Mouse (Mus musculus): ENCODE measurements around the gene Dlat.
"Not testable (repeated sequence)": the region's sequence is repeated elsewhere in the genome, so short reads cannot be mapped to it uniquely, and the experiment has no call there.

The Dlat gene

DNA sequence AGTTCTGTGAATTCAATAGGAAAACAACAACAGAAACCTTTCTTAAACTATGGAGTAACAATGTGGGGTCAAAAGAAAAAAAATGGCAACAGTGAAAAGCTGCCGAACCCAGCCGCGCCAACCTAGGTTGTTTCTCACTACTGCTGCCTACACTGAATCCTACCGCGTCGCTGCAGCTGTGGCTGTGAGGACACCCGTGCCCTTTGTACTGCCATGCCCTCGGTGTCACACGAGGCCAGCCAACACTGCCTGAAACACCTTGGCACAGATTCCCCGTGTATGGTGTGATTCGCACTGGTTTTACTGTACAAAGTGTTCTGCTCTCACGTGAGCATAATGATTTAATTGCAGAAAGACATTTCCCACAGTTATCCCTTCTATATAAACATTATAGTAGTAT lies 851 bp upstream of the Dlat start:
- peak in 1 of 2 experiments; percentile 17 for DNase-seq (ENCODE audit: low spot score in 2 of 2)

DNA sequence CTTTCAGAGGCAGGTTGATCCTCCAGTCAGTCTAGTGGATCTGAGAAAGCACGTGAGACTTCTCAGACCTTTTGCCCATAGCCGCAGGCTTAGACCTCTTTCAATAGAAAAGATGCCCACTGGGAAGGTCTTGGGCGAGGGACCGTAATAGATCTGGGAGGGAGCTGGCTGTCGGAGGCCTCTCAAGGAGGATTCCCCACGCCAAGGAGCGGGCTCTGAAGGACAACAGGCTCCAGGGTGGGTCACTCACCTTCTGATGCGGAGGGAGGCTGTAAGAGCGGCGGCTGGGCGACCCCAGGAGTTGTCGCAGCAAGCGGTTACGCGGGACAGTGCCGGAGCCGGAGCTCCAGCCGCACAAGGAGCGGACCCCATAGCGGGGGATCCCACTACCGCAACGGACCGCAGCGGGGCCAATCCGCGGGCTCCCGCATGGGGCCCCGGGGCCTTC lies 615 bp downstream of the Dlat start:
- peak in 1 of 2 experiments; percentile 27 for DNase-seq (ENCODE audit: low spot score in 2 of 2)

DNA sequence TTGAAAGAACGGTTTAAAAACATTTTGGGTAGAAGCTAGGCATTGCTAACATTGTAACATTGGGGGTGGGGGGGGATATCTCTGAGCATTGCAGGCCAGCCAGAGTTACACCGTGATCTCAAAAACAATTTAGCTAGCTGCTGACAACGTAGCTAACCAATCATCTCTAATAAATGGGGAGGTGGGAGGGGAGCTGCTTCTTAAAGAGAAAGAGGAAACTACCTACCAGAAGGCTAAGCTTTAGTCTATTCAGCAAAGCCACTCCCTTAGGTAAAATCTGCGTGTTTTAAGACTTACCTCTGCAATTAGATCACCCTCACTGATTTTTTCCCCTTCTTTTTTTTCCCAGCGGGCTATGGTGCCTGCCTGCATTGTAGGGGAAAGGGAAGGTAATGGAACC lies 1.2 kb downstream of the Dlat start:
- DNase-seq (ENCODE audit: low spot score in 2 of 2): no peak

DNA sequence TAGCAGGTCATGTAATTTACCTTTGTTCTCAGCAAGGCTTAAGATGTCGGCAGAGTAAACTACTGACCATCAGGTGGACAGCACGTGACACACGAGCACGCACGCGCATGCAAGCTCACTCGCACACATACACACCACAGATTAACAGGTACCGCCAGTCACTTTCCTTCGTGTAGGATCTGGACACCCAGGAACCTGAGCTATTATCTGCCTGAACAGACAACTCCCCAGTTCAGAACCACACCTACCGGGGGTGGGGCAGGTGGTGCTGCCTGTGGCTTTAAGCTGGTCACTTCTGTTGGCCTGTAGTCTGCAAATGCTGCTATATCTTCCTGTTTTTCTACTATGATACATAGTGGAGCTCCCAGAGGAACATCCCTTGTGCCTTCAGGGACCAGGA lies 9.1 kb downstream of the Dlat start:
- DNase-seq (ENCODE audit: low spot score in 2 of 2): peak in 1 of 2 experiments; percentile 30

DNA sequence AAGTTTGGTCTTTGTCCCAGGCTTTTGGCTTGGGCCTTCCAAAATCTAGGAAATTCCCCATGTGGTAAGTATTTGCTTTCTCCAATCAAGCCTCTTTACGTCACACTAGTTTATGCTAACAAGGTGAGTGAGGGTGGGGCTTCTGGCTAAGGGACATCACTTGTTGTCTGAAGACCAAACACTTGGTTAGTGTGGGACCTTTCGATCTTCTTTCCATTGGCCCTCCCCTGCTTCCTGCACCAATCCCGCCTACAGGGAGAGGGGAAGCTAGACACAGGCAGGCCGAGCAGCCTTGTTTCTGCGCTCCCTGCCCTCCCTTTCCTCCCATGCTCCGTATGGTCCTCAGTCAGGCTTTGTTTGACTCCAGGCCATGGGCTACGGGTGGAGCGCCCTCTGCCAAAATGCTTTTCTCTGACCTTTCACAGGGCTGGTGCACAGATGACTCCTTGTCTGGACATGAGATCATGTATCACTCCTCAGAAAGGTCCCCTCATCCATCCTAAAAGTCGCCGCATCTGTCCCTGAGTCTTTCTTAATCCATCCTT lies 12.7 kb downstream of the Dlat start:
- DNase-seq (ENCODE audit: low spot score in 2 of 2): no peak

DNA sequence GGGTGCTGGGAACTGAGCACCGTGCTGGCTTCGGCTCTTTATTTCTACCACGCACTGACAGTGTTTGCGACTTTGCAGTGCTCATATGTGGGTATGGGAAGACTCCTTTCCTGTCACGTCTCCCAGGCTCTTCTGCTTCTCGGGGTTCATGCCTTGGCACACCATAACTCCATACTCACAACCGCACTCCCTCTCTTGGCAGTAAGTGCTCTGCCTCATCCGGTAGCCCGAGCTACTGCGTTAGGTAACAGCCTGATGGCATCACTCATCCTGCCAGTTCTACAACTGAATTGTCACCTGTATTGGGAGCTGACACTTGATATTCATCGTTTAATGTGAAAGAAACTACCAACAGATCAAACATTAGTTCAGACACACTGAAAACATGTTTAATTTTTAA lies 25.3 kb downstream of the Dlat start:
- no peak for DNase-seq (ENCODE audit: low spot score in 2 of 2)

DNA sequence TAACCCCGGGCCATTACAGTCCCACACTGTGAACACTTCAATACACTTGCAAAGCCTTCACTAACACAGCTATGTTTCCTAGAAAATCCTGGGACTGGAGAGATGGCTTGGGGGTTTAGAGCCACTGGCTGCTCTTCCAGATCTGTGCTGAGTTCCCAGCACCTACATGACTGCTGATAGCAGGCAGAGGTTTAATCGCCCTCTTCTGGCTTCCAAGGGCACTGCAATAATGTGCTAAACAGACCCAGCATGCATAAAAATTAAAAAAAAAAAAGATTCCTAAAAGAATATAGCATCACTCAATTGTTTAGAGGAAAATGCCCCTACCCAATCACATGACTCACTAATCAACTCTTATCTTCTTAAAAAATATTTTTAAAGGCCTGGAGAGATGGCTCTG lies 26.5 kb downstream of the Dlat start:
- DNase-seq (ENCODE audit: low spot score in 2 of 2): no peak

DNA sequence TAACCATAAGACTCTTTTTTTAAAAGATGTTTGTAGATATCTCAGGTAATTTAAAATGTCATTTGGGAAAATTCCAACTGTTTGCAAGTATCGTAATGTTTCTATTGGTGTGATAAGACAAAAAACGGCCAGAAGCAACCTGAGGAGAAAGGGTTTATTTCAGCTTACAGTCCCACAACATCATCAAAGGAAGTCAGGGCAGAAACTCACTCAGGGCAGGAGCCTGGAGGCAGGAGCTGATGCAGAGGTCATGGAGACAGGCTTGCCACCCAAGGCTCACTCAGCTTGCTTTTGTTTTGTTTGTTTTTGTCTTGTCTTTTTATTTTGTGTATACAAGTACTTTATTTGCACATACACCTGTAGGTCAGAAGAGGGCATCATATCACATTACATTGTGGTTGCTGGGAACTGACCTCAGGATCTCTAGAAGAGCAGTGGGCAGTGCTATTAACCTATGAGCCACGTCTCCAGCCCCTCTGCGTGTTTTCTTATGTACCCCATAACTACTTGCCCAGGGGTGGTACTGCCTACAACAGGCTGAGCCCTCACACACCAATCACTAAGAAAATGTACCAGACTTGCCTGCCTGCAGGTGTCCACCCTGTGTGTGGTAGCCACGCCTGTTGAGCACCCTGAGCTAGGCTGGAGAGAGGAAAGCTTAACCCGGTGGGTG lies 27.4 kb downstream of the Dlat start:
- DNase-seq (ENCODE audit: low spot score in 2 of 2): no peak

DNA sequence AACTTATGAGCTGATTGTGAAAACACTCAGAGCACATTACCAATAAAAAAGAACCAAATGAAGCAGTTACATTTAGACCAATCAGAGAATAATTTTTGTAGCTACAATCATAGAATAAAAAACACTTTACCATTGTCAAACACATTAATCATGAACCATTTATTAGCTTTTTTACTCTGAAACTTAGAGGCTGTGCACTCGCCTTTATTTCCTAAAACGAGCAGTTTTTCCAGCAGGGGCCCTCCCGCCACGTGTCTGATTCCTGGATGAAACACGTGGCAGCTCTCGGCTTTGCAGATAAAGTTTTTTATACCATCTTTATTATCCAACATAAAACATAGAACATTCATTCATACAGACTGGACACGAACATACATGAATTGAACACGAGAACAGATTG lies 28.7 kb downstream of the Dlat start:
- not testable (repeated sequence) for DNase-seq (ENCODE audit: low spot score in 2 of 2)

DNA sequence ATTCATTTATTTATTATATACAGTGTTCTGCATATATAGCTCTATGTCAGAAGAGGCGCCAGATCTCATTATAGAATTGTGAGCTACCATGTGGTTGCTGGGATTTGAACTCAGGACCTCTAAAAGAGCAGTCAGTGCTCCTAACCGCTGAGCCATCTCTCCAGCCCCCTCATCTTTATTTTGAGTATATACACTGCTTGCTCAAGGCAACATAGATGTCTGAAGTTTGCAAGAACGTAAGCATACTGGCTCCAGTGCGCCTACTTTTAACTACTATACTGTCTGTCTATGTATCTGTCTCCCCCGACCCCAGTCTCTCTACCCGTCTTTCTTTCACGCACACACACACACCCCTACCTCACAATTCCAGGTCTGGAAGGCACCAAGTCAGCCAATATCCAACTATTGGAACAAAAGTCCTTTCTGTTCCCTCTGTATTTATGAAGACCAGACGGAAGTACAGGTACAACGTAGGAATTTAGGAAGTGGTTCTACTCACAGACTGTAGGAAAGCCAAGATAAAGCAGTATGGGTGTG lies 41.7 kb downstream of the Dlat start:
- DNase-seq (ENCODE audit: low spot score in 2 of 2): no peak

DNA sequence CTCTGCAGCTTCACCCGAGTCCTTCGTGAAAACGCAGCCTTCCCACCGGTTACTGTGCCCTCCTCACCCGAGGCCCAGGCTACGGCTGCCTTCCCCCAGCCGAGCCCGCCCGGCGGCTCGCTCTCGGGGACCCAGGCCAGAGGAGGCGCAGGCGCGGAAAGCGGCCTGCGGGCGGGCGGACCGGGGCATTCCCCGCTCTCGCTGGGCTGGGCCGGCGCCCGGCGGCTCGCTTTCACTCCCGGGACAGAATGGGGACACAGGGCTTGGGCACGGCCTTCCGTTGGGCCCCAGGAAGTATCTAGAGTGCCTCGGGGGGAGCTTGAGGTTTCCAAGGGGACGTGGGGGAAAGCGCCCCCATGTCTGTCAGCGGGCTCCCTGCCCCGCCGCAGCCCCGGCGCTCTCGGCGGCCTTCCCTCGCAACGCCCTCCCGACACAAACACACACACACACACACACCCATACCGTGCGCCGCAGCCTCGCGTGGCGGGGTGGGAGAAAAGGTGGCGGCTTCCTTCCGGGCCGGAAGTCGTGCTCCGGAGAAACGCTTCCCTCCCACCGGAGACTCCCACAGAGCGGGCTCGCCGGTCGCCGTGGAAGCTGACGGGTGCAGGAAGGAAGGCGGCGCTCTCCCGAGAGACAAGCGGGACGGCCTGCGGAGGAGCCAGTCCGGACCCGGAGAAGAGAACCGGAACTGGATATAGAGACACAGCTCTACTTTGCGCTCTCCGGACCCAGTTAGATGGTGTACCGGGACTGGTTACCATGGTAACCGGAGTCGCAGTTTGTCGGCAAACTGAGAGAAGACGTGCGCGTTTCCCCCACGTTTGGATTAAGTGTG lies 42.6 kb downstream of the Dlat start, which contains the start of the genes Pih1d2 and Nkapd1:
Gene Pih1d2, plus strand, starts transcription at position 556 of the 838 bp plus-strand sequence.
Gene Nkapd1, minus strand, starts transcription at position 699 of the 838 bp plus-strand sequence.
- DNase-seq (ENCODE audit: low spot score in 2 of 2): peak; percentile 89 to 91

DNA sequence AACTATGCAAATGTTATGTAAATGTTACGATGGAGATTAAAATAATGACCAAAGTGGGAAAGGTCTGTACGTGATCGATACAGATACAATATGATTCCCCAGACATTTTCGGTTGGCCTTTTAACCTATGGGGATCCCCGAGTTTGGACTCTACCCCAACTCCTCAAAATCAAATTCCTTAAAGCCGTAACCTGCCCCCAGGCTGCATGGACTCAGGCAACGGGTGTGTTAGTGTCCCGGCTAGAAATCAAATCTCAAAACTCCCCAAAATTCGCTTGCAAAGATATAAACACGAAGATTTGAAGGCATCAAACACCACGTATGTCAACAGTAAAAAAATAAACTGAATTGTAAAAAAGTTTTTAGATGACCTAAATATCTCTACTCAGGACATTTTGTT lies 43.4 kb downstream of the Dlat start:
- no peak for DNase-seq (ENCODE audit: low spot score in 2 of 2)

DNA sequence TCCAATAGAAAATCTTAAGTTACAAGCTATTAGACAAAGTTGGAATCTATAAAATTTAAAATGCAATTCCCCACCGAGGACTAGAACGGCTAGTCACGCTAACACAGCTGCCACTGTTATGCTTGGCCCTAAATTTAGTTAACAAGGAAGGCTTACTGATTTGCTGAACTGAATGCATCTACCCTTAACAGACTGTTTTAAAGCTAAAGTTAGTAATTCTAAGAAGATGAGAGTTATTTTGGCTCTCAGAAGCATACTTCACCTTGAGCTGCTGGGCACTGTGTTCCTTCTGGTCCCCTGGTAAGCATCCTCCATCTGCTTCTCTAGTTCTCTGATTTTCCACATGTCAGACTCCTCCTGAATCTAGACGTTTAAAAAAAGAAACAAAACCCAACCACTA lies 47.5 kb downstream of the Dlat start:
- DNase-seq (ENCODE audit: low spot score in 2 of 2): no peak

DNA sequence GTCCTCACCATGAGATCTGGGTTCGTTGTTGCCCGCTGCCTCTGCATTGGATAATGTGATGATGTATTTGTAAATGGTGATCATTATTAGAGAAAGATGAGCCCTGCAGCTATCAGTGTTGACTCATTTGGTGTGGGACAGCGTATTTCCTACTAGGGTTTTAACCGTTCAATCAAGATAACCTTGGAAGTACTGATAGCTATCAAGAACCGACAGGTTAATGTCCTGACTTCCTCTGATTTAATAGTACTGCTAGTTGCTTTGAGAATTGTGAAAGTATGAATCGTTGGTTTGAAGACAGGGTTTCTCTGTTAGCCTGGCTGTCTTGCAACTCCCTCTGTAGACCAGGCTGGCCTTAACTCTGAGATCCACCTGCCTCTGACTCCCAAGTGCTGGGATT lies 55.2 kb downstream of the Dlat start:
- no peak for DNase-seq (ENCODE audit: low spot score in 2 of 2)

DNA sequence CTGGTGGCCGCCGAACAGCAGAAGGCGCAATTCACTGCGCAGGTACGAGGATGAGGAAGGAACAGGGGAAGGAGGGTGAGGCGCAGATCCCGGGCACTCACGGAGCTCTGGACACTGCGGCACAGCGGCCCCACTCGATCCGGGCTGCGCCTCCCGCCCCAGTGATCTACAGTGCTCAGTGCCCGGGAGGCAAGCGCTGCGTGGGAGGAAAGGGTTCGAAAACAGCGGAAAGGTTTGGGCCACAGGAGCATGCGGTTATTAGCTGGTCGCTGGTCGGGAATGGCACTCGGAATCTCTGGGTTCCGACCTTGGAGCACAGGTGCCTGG lies 55.6 kb downstream of the Dlat start:
- DNase-seq (ENCODE audit: low spot score in 2 of 2): no peak

DNA sequence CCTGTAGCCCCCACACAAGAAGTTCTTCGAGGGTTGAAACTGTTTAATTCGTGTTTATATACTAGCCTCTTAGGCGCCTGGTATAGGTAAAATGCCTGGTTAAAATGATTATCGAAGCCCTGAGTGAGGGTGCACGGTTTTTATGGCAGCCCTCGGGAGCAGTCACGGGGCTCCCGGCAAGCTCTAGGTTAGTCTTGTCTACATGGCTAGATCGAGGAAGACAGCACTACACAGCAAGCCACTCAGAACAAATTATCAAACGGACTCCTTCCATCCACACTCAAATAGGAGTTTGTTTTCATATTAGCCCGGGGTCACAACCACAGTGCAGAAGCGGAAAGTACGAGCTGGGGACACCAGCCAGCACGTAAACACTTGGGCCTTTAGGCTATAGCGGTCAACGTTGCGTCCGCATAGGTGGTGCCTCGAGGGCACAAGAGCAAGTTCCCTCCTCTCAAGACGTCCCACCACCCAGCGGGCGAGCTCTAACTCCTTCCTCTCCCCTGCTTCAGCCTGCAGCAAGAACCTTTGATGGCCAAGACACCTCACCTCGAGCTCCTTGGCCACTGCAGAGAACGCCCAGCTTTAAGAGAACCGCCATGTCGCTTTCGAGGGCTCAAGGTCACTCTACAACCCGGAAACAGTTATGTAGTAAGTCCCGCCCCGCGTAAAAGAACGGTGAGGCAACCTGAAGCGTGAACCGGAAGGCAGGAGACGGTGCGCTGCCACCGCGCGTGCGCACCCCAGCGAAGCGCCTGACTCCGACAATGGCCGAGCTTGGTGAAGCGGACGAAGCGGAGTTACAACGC lies 56.2 kb downstream of the Dlat start, which contains the start of the genes Sdhd and Timm8b:
Gene Sdhd, minus strand, starts transcription at position 624 of the 809 bp plus-strand sequence.
Gene Timm8b, plus strand, starts transcription at position 722 of the 809 bp plus-strand sequence.
- peak; percentile 92 to 96 for DNase-seq (ENCODE audit: low spot score in 2 of 2)

DNA sequence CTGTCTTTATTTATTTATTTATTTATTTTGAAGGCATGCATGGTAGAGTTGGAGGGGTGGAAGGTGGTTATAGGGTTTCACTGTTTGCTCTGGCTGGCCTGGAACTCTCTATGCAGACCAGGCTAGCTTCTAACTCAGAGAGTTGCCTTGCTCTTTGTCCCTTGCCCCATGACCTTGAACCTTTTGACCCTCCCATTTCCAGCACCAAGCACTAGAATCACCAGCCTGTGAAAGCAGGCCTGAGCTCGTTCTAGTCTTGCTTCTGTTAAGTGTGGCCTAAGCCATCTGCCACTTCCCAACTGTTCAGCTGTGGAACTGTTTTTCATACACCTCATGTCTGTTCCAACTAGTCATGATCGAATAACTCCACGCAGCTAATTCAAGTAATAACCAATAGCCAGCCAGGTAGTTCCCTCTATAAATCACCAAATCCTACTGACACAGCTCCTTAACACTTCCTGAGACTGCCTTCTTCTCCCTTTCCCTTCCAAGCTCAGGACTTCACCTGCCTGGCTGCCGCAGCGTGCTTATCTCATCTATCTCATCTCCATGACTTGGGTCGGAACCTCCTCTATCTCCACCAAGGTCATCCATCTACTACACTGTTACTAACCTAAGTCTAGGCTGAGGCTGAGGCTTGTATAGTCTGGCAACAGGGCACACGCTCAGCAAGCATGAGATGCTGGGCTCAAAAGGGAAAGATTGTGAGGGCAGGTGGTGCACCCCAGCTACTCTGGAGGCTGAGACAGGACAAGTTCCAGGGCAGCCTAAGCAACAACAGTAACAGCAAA lies 57.3 kb downstream of the Dlat start:
- DNase-seq (ENCODE audit: low spot score in 2 of 2): no peak

DNA sequence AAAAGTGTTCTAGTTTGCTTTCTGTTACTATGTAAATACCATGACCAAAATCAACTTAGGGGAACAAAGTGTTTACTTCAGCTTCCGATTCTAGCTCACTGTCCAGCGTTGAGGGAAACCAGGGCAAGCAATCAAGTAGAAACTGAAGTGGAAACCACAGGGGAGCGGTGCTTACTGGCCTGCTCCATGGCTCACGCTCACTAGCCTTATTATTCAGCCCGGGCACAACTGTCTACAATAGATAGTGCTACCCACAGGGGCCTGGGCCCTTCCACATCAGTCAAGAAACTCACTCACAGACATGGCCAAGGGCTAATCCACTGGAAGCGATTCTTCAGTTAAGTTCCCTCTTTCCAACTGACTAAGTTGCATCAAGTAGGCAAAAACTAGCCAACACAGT lies 58.0 kb downstream of the Dlat start:
- no peak for DNase-seq (ENCODE audit: low spot score in 2 of 2)

DNA sequence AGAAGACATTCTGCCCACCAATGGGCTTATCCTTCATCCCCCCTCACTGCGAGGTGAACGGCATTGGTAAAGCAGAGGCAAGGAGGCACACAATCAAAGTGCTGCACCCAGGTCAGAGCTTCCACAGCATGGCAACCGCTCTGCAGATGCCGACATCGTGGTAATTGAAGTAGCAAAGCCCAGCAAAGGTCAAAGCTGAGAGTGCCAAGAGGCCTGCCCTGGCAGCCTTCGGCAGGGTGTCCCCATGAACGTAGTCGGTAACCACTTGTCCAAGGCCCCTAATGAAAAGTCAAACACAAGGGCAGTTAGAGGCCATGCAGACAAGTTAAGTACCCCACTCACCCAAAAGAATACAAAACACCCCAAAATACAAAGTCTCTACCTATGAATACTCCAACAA lies 62.6 kb downstream of the Dlat start:
- DNase-seq (ENCODE audit: low spot score in 2 of 2): no peak

DNA sequence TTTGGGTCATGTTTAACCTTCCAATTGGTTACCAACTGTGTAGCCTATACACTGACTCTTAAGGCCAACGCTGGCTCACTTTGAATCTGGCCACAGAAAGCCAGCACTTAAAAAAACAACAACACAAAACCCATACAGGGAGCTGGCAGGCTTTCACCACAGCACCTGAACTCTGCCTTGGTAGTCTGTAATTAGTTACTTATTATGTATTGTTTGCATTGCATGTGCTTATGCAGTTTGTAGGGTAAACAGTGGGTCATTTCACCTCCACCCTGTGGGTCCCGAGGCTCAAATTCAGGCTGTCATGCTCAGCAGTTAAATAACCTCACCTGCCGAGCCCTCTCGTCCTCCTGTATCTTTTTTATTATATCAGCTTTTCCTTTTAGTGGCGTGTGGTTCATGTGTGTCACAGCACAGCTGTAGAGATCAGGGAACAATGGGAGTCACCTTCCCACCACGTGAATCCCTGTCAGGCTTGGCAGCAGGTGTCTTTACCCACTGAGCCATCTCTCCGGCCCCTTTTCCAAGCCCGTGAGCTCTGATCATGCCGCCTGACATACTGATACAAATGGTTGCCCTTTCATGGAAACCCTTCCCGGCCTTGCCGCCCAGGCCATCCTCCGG lies 64.7 kb downstream of the Dlat start:
- DNase-seq (ENCODE audit: low spot score in 2 of 2): no peak

Measured in spleen, postnatal 4 days (tissue).